Mouse (Mus musculus): ENCODE data around the gene Cpne5. TPM values are rescaled to one million over a fixed set of nuclear protein-coding genes. Genes with fewer than 3 reads are reported as not detected.
"Not testable (repeated sequence)": the region's sequence is repeated elsewhere in the genome, so short reads cannot be mapped to it uniquely, and the experiment has no call there.

Gene Cpne5
- 59.8 and 66.3 TPM in 2 replicates for polyA plus RNA-seq (2012; rRNA removed)

DNA sequence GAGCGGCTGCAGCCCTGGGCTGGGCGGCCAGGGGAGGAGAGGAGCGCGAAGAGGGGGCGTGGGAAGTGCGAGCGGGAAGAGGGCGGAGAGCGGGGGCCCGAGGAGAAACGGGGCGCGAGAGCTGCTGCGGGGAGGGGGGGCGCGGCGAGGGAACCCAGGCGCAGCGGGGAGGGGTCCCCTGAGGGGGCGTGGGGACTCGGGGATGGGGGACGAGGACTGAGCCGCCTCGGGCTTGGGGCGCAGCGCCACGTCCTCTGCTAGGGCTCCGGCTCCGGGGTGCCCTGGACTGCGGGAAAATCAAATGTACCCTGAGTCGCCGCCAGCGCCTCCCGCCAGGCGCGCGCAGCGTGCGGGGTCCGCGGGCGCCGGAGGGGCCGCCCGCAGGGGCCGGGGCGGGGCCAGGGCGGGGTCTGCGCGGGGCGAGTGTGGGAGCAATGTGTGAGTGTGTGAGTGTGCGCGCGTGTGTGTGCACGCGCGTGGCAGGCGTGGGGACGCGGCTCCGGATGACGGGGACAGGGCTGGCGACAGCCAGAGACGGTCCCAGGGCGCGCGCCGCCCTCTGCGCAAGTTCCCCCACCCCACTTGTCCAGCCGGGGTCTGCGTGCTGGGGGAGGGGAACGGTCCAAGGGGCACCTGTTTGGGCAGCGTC is at the start of gene Cpne5:
TSS of gene Cpne5 (minus strand) at position 396 of the 649 bp plus-strand sequence.
- DNase-seq (ENCODE audit: low read depth): no peak

DNA sequence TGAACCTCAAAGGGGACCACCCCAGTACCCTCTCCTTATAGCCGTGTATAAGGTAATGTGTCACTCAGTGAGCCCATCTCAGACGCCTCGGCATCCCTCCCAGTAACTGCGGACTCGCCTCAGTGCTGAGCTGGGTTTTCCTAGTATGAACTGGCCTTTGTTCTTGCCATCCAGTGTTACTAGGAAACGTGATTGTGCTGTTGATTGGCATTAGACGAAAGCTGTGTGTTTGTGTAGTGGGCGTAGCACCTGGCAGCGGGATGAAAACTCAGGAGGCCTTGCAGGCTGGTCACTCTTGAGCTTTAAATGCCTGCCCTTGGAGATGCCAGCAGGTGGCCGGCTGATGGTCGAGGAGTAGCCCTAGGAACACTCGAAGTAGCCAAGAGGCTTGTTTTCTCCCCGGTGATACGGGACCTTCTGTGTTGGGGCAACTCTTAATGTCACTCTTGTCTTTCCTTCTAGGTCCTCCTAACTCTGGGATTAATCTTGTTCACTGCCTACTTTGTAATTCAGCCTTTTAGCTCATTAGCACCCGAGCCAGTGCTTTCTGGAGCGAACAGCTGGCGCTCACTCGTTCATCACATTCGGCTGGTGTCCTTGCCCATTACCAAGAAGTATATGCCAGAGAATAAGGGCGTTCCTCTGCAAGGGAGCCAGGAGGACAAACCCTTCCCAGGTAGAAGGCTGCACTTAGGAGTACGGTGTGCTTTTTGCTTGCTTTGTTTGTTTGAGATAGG is 44.4 kb upstream of the Cpne5 start:
- DNase-seq (ENCODE audit: low read depth): no peak

DNA sequence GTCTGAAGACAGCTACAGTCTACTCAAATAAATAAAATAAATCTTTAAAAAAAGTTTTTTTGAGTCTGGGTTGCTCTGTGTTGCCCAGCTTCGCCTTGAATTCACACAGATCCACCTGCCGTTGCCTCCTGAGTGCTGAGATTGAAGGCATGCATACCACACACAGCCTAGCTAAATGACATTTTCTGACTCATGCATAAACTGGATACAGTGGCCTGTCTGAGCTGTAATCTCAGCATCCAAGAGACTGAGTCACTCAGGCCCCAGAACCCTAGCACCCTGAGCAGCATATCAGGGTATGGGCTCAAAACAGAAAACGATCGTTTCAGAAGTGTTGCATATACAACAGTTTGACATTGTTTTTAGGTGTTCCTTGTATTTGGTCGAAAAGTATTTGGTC is 43.6 kb upstream of the Cpne5 start:
- no peak for DNase-seq (ENCODE audit: low read depth)

DNA sequence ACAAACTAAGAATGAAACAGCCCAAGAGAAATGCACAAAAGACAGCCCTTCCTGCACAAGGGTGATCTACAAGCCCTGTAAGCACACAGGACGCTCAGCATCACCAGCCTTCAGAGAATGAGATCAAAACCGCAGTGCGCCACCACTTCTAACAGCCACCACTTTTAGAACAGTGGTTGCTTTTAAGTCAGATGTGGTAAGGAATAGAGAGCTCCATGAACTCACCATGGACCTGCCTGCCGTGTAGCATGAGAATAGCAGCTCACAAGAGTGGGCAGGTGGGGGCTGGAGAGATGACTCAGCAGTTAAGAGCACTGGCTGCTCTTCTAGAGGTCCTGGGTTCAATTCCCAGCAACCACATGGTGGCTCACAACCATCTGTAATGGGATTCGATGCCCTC is 42.5 kb upstream of the Cpne5 start:
- DNase-seq (ENCODE audit: low read depth): no peak

DNA sequence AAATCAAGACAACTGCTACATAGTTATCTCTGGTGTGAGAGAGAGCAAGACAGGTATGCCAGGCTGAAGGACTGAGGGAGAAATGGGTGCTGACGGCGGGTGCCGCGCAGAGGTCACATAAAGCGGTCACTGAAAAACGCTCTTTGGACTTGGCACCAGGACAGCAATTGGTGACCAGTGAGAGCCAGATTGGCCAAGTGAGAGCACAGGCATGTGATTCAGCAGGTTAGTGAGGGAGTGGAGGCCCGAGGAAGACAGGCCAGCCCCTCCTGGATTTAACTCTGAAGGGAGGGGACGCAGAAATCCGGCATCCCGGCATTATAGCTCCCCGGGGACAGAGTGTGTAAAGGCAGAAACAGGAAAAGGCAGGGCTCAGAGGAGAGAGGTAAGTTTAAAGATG is 35.9 kb upstream of the Cpne5 start:
- DNase-seq (ENCODE audit: low read depth): no peak

DNA sequence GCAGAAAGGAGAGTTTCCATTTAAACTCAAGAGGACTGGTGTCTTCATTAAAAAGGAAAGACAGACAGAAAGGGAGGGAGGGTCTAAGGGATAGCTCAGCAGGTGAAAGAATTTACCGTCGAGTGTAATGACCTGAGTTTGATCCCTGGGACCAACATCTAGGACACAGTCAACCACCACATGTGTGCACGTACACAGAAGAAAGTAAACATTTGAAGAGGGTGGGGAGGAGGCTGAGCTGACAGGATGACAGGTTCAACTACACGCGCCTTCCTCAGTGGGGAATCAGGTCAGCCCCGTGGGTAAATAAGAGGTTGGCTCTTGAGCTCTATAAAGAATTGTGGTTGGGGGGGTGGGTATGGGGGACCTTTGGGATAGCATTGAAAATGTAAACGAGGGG is 35.2 kb upstream of the Cpne5 start:
- DNase-seq (ENCODE audit: low read depth): no peak

DNA sequence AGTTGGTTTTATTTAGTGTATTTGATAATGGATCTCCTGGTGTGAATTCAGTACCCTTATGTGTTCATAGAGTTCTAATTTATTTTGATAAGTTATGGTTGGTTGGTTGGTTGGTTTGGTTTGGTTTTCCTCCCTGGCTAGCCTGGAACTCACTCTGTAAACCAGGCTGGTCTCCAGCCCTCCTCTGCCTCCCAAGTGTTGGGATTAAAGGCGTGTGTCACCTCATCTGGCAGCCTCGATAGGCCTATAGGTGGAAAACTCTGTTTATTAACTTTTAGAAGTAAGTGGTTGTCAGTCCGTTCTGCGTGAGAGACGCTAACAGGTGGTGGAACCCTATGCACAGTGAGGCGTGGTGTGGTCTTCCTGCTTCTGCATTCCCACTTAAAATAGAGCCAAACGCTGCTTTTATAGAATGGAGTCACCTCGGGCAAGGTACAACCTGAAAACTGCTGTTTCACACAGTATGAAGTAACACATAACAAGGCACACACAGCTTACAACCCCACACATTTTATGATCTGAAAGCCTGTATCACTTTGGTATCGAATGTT is 32.3 kb upstream of the Cpne5 start:
- DNase-seq (ENCODE audit: low read depth): no peak

DNA sequence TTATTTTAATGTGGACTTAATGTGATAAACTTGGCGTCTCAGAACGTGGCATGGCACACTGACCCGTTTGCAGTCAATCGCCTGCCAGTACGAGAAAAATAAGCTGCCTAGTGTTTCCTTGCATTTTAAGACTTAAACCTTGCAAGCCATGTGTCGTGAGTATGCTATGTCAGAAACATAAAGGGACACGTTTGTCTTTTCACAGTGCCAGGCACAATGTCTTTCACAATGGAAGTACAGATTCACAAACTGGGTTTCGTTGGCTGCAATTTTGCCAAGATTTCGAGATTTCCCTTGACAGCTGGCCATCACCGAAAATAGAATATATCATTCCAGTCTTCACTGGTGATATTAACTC is 31.4 kb upstream of the Cpne5 start:
- DNase-seq (ENCODE audit: low read depth): no peak

DNA sequence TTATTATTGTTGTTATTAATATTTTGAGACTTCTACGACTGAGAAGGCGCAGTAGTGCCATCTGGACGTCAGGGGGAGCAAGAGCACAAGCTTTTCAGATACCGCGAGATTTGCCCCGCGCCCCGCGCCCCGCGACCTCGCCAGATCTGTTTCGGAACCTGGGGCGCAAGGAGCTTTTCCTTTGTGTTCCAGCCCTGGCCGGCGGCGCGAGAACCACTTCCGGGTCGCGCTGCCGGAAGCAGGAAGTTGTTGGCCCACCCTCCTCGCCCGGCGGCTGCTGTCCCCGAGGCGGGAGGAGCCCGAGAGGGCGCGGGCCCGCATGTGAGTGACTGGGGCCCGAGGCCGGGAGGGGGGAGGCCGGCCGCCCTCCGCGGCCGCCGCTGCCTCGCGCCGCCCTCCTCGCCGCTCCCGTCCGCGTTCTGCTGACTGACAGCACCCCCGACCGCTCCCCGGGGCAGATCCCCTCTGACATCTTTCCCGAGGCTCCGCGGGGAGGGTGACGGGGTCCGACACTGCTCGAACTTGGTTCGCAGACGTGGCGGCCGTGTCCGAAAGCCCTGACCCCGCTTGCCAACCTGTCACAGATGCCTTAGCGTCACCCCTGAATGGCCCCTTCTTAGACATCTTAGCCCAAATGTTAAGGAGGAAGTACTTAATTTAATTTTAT is 30.8 kb upstream of the Cpne5 start, which contains the start of gene BC004004:
TSS of gene BC004004 (plus strand) at position 107 of the 667 bp plus-strand sequence.
- DNase-seq (ENCODE audit: low read depth): no peak

DNA sequence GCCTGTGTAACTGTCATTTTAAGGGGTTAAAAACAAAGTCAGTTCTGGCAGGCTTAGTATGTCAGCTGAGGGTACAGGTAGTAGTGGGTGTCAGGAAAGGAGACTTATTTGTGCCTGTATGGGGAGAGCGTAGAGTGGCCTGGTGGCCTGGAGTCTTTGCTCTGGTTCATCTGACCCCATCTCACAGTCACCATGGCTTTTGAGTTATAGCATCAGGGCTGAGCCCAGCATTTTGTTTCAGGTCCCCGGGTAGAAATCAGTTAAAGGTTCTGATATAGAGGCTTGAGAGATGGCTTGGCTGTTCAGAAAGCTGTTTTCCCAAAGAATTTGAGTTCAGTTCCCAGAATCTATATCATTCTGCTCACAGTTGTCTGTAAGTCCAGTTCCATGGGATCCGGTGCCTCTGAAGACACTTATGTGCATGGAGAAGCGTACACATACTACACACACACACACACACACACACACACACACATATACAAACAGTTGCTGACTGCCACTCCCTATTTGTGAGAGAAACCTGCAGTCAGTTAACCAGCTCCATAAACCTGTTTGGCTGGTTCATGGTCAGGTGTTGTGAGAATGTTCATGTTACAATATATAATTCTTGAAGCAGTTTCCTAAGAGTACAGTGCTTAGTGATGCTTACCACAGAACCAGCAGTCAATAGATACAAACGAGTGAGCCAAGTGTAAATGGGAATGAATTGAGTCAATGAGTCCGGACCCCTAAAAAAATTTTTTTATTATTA is 30.1 kb upstream of the Cpne5 start:
- DNase-seq (ENCODE audit: low read depth): no peak

DNA sequence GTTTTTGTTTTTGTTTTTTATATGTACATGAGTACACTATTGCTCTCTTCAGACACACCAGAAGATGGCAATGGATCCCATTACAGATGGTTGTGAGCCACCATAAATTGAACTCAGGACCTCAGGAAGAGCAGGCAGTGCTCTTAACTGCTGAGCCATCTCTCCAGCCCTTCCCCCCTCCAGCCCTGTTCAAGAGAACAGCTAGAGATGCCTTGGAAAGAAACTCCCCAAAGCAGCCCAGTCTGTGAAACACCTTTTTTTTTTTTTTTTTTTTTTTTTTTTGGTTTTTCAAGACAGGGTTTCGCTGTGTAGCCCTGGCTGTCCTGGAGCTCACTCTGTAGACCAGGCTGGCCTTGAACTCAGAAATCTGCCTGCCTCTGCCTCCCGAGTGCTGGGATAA is 29.1 kb upstream of the Cpne5 start:
- DNase-seq (ENCODE audit: low read depth): not testable (repeated sequence)

DNA sequence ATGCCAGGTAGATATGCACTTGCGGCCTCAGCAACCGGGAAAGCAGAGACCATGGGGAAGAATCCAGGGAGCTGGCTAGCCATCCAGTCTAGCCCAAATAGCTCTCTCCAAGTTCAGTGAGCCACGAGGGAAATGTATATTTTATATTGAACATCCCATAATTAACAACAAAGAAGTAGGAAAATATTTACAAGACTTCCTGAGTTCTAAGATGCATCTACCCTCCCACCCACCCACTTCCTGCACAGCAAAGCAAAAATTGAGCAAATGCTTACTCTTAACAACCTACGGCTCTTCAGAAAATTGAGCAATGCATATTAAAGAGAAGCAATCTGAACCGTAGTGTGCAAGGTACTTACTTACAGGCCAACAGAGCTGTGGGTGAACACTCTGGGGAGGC is 26.8 kb upstream of the Cpne5 start:
- no peak for DNase-seq (ENCODE audit: low read depth)

DNA sequence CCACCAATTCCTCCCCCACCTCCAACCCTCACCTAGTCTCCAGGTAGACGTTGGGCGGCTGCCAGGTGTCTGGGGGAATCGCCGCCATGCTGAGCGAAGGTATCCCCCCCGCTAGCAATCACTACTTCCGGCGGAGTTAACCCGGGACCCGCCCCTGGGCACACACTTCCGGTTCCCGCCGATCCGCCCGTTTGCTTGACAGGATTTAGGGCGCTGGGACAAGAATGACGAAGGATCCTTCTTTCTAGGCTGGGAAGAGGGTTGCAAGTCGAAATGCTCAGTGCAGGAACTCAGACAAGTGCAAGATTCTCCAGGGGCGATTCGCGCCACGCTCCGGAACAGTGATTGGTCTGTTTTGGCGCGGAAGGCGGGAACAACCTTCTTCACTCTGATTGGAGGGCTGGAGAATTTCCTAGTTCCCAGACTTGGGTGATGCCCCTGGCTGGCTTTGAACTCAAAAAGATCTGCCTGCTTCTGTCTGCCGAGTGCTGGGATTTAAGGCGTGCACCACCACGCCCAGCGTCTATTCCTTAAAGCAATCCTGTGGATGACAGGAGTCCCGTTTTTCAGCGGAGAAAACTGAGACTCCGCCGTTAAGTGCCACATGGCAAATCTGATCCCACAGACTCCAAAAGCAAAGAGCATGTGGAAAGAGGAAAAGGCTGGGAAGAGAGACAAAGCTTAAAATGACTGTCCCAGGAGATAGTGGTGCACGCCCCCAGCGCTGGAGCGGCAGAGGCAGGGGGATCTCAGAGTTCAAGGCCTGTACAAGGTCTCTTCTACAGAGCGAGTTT is 26.1 kb upstream of the Cpne5 start, which contains the start of gene Ppil1:
TSS of gene Ppil1 (minus strand) at position 347 of the 794 bp plus-strand sequence.
- no peak for DNase-seq (ENCODE audit: low read depth)

DNA sequence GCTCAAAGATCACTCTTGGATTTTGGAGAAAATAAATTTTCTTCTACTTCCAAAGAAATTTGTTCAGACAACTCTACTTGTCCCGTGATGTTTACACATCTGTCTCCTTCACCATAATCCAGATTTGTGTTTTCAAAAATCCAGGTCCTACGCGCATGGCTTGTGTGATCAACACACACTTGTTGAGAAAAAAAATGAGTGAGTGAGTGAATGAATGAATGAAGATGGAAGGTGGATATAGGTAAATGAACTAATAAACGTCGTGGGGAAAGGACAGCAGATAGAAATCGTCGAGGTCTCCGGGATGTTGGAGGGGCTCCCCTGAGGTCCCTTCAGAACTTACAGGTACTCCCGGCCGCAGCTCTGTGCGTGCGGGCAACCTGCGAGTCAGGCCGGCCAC is 25.4 kb upstream of the Cpne5 start:
- DNase-seq (ENCODE audit: low read depth): no peak

DNA sequence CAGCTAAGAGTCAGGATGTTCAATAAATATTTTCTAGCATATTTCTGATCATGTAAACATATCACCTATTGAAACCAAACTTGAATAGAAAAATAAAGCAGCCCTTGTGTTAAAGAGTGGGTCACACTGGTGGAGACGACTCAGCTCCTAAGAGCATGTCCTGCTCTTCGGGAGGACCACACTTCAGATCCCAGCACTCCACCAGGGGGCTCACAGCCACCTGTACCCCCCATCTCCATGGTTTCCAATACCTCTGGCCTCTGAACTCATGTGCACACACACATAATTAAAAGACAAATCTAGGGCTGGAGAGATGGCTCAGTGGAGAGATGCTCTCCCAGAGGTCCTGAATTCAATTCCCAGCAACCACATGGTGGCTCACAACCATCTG is 24.3 kb upstream of the Cpne5 start:
- no peak for DNase-seq (ENCODE audit: low read depth)

DNA sequence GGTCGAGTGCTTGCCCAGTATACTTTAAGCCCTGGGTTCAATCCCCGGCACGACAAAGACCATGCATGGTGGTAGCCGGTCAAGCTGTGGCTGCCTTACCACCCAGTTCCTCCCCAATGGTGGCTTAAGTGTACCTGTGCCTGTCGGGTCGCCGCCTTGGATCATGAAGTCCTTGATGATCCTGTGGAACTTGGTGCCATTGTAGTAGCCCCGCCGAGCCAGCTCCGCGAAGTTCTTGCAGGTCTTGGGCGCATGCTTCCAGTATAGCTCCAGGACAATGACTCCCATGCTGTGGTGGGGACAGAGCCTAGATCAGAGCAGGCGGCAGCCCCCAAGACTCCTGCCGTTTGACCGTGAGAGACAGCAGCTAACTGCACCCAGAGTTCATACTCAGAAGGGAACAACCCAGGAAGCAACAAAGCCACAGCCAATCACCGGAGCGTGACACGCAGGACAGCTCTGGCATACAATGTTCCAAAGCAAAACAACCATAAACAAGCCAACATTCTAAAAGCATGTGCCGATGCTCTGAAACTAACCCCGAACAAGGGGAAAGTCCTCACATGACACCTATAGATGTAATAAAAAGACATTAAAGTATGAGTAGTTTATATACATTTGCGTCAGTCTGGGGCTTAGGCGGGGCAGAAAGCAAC is 23.8 kb upstream of the Cpne5 start:
- DNase-seq (ENCODE audit: low read depth): no peak

DNA sequence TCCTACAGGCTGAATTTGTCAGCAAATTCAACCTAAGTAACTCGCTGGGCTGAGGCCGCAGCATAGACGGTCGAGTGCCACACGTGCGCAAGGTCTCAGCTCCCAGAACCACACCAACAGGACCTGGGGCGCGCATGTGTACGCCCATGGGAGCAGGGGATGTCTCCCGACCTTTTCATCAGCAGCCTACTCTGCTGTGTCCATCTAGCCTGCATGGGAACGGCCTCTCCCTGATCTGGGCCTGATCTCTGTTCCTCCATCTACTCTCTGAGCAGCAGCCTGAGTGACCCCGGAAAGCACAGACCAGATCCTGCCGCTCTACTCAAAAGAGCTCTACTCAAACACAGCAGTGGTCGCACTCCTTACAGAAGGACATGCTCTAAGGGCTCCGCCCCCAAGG is 22.5 kb upstream of the Cpne5 start:
- DNase-seq (ENCODE audit: low read depth): no peak

DNA sequence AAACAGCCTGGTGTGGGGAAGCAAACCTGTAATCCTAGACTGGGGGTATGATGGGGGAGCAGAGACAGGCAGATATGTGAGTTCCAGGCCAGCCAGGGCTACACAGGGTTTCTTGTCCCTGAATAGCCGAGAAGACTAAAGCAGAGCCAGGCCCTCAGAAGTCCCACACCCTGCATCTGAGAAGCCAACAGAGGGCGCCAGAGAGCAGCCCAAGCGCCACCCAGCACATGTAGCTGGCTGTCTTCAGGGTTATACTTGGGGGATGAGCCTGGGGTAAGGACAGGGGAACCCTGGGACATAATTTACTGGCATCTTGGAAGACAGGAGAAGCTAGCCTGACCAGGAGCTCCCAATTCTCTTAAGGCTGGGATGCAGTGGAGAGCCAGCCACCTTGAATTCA is 21.5 kb upstream of the Cpne5 start:
- DNase-seq (ENCODE audit: low read depth): no peak

DNA sequence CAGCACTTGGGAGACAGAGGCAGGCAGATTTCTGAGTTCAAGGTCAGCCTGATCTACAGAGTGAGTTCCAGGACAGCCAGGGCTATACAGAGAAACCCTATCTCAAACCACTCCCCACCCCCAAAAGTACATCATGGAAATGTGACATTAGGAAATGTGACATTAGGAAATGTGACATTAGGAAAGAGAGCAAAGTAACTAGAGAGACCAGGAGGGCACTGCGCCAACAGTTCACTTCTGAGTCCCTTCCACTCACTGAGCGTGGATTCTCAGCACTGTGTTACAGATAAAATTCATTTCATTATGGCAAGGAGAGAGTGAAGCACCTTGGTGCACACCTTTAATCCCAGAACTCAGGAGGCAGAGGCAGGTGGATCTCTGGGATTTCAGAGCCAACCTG is 21.0 kb upstream of the Cpne5 start:
- no peak for DNase-seq (ENCODE audit: low read depth)

DNA sequence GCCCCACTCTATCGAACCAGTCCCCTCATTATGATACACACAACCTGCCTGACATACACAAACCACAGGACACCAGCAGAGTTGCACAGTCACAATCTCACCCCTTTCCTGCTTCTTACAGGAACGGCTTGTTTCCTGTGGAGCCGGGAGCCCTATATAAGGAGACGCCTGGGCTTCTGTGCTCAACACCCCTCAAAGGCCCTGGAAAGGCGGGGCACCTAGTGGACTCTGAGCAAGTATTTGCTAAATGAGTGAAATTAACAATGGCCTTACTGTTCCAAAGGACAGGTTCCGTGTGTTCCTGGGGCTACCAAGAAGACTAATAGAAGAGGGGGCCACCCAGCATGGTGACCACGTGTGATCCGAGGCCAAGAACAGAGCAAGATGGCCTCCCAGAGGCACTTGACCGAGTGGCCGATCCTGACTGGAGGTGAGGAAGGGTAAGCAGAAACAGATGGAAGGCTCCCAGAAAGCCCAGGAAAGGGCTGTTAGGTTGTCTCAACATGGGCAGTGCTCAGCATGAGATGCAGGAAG is 20.1 kb upstream of the Cpne5 start:
- DNase-seq (ENCODE audit: low read depth): no peak
